Mouse (Mus musculus): ENCODE measurements at regions not wholly inside any gene's neighbourhood (a gene's known extent, or its start where the extent isn't known, plus 50 kb on each side); places are given as distances from the start of the nearest gene placed in this dataset.

DNA sequence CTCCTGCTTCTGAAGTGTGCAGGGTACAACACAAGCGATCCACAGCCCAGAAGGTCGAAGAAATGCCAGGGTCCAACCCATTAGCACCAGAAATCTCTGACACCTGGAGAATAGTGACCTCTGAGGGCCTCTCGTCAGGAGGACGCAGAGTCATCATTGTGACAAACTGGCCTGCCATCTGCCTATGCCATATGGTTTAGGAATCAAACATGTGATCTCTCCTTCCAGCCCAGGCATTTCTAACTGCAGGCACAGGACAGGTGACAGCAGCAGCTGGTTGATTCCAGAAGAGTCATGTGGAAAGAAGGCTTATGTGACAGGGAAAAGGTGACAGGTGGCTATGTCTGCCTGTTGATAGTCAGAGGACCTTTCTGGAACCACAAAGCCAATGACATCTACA, 476.0 kb upstream of the Vstm2b start:
- DNase-seq: no peak

DNA sequence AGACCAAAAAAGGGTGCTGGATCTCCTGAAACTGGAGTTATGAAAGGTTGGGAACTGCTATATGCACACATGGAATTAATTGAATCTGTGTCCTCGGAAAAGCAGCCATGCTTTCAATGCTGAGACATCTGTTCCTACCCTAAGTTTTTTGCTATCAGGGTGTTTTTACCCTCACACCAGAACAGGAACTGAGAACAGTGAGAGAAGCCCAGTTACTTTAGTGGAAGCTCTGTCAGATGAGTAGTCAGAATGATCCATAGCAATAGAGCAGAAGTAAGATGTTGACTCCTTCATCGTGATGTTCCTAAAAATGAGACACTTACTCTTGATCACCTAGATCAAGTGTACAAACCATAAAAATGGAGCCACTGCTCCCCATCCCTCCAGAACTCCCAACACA, 468.7 kb upstream of the Vstm2b start:
- no peak for DNase-seq

DNA sequence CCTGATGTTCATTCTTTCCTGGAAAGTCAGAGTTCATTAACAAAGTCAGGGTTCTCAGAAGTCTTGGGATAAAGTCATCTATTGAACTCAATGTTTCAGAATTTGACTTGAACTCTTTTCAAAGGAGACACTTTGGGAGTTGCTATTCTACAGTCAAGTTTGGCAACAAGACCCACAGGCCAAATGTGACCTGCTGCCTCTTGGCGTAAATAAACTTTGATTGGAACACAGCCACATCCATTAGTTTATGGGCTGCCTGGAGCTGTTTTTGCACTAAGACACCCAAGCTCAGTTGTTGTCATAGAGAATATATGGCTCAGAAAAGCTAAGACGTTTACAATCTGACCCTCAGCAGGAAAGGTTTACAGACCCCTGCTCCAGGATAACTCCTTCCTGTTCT, 464.2 kb upstream of the Vstm2b start:
- DNase-seq: peak; percentile 22

DNA sequence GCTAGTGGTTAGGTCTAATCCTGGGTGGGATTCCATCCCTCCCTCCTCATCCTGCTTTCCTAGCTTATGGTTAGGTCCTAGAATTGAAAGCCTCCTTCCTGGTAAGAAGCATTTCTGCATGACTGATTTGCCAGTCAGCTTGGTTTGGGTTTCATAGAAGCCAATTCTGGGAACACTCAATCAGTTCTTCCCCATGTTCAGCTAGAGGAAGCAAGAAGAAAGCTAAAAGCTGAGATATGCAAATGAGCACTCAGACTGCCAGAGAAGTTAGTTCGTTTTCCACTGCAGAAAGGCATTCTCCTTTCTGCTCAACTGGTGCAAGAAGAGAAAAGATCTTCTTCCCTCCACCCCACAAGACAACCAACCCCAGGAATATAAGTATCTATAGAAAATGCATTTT, 457.0 kb upstream of the Vstm2b start:
- no peak for DNase-seq

DNA sequence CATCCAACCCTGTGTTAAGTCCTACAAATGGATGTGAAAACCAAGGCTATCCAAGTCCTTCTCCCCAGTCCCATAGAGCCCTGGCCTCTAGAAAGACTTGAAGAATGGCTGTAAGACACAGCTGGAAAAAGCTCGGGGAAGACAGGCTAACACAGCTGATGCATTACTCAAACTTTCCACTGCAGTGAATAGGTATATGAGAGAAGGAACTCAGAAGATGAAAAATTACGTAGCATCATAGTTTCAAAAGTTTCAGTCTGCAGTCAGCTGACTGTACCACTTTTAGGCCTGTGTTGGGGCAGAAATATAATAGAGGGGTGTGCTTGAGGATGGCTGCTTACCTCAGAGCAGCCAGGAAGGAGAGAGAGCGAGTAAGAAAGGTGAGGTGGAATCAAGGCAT, 456.3 kb upstream of the Vstm2b start:
- DNase-seq: no peak

DNA sequence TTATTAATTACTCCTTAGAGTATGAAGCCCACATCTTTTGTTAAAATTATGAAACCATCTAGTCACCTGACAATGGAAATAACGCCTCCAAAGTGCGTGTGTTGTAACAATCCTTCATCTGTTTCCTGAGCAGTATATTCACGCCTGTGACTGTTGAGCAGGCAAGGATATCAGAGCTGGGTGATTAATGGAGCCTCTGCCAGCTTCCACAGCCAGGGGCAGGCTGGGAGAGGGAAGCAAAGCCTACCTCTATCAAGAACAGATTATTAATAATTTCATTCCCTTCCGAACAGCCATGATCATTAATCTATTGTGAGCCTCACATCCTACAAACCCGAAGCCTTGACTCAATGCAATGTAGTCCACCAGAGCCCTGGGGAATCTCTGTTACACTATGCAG, 431.7 kb upstream of the Vstm2b start:
- no peak for DNase-seq

DNA sequence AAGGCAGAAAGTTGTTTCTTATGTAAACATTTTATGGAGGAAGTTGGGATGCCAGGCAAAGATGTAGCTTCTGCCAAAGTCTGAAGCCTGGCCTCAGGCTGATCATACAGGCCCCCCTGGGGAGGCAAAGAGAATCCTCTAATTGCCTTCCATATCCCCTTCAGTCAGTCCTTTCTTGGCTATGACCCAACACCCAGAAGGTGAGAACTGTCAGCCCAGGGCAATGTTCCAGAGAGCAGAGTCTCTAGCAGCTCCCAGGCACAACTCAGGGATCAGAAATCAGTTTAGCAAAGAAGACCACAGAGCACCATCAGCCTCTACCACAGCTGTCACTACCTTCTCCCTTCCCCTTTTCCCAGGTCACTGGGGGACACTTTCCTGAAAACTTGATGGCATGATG, 410.9 kb upstream of the Vstm2b start:
- no peak for DNase-seq

DNA sequence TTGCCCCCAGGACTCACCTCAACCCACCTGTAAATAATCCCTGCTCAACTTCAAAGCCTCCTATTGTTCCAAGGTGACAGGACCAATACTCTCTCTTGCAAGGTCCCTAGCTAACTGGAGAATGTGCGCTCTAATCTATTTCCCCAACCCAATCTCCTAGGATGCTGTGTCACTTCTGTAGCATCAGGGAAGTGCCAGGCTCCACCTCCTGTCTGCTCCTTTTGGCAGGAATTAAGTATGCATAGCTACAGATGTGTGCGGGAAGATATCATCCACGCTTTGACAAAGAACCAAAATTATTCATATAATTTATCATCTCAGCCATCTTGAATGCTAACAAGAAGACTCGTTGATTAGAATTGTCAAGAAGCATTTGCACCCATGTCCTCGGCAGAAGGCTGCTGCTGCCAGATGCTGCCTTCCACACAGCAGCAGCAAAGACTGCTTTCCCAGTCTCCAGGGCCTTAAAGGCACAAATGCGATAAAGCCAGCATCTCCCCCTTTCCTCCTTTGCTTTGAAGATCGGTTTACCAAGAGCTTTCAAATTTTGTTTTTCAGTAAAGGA, 375.3 kb upstream of the Vstm2b start:
- no peak for DNase-seq

DNA sequence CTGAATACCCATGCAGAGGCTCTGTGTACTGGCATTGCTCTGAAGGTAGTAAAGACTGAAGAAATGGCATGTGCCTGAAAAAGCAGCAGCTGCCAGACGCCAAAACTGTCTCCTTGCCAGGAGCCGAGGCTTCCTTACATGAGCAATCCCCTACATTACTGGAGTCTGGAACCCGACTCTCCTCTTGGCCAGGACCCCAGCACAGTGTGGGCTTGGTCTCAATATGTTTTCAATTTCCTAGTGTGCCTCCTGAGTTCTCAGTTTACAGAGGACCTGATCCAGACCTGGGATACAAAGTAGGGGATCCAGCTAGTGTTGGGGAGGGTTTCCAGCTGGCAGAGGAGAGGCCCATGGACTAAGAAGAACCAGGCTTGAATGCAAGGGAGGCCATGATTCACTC, 361.5 kb upstream of the Vstm2b start:
- peak; percentile 34 for DNase-seq

DNA sequence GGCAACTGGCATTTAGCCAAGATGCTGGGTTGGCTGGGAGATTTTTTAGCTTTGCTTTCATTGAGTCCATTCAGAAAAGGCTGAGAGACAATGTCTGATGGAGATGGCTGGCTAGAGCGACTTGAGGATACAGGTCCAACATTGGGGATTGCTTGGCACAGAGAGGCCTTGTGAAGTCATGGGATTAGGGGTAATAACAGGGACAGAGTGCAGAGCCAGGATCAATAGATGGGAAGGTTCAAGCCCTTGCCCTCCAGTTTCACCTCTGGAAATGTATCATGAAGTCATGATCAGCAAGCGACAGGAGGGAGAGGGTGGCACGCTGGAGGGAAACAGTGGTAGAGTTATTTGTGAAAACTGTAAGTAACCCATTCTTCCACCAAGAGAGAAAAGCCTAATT, 360.5 kb upstream of the Vstm2b start:
- DNase-seq: no peak

DNA sequence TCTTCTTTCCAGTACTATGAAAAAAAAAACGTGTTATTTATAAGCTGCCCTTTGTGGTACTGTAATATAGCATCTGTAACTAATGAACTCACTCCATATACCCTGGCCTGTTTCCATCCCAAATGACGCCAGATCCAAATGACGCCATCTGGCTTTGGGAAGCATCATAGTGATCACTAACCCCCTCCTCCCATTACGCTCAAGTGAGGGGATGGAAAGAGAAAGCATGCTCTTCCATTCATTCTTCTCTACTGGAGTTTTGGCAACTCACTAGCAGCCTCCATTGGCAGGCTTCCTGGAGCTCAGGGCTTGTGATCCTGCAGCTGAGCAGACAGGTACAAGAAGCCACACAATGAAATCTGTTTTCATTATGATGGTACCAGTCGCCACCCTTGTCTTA, 358.3 kb upstream of the Vstm2b start:
- DNase-seq: no peak

DNA sequence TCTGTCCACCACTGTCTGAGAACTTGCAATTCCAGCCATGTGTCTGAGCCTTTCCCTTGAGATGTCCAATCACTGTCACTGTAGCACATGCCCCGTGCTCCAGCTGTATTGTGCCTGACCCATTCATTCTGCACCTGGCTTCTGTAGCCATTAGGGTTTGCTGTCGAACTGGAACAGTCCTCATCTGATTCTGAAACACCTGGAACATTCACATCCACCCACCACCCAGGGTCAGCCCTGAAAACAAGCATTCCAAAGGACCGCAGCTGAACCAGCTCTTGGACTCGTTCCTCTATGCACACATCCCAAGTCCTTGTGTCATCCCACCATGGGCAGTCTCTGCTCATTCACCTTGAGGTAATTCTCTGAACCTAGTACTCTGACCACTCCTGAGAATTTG, 356.8 kb upstream of the Vstm2b start:
- no peak for DNase-seq

DNA sequence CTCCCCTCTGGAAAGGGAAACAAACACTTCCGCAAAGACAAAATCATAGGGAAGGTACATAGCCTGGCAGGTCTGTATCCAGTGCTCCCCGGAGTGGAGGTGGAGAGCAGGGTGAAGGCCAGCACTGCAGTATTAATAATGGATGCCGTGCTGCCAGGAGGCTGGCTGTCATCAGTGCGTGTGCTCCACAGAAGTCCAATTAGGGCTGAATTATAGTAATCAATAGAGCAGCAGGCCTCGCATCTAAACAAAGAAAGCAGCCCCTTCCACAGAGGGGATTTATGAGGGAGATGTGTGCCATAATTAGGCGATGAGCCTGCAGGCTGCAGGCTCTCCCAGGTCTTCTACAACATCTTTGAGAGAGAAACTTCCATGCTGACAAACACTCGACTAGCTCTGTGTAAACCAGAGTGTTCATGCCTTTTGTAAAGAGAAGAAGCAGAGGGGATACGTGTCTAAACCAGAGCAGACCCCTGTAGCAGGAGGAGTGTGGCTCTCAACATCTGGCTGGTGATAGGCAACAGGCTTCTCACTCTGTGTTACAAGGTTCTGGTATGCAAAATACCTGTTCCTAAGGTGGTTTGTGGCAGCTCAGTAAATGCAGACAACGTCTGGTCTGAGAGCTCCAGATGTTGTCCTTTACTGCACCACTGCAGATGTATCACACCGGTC, 334.5 kb upstream of the Vstm2b start:
- no peak for DNase-seq

DNA sequence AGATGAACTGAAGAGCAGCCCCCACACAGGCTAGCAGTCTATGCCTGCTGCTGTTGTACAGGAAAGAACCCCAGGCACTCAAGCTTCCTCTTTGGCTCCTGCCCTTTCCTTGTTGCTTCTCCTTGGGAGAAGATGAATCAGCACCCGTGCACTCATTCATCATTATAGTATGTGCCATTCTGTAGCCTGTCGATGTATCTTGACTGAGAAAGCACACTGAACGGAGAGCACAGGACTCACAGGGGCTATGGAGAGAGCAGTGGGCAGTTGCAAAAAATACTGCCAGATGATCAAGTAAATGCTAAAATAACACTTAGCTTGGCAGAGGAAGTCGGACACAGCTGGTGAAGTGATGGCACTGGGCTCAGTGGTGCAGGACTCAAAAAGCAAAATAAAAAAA, 322.2 kb upstream of the Vstm2b start:
- DNase-seq: no peak

DNA sequence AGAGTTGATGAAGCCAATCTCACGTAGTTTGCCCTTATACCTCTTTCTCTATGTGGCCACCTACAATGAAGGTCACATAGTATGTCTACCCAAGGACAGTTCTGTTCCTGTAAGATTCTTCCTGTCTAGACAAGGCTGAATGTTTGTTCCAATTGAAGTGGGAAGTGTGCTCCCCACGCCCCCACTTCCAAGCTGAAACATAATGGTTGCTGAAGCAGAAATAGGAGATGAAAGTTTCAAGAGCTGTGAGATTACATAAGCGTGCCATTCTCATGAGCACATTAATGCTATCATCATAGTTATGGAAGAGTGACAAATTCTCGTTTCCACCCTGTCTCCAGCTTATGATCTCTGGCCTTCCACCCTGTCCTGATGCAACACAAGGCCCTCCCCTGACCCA, 320.8 kb upstream of the Vstm2b start:
- DNase-seq: no peak

DNA sequence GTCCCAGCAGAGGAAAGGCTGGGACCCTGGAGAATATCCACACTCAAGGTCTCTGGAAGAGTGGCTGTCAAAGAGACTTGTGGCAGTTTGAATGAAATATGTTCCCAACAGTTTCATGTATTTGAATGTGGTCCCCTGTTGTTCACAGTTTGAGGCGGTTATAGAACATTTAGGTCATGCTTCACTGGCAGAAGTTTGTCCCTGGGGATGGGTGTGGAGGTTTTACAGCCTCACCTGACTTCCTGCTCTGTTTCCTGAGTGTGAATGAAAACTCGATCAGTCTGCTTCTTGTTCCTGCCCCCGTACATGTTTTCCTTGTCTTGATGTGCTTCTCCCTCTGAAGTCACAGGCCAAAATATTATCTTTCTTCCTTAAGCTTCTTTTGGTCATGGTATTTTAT, 277.4 kb upstream of the Vstm2b start:
- no peak for DNase-seq

DNA sequence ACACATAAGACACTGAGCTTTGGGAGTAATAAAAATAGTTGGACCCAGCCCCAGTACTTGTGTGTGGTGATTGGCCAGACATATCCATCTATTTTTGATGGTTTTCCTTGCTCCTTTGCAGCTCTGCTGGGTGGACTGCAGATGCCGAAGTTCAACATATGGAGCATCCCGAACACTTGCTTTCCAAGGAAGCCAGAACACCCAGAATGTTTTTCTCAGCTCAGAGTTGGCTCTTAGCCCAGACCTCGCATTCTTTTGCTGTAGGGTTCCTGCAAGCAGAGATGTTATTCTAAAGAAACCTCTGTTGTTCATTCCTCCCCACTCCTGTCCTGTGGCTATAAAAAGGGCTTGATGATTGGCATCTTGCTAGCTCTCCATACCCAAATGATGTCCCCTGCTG, 275.3 kb upstream of the Vstm2b start:
- DNase-seq: no peak

DNA sequence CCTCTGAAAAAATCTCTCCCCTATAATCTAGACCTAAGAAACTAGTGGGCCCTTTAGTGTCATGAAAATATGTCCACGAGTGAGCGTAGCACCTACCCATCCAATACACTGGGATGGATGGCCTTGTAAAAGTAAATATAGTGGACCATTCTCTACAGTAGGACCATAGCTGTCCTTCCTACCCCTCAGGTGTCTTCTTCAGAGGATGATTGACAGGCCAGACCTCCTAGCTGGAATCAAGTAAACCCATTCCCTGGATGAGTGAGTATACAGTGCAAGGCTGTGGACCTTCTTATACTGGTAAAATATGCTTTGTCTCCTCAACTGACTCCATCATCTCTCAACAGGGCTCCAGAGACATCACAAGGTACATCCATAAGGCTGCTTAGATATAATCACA, 274.8 kb upstream of the Vstm2b start:
- no peak for DNase-seq

DNA sequence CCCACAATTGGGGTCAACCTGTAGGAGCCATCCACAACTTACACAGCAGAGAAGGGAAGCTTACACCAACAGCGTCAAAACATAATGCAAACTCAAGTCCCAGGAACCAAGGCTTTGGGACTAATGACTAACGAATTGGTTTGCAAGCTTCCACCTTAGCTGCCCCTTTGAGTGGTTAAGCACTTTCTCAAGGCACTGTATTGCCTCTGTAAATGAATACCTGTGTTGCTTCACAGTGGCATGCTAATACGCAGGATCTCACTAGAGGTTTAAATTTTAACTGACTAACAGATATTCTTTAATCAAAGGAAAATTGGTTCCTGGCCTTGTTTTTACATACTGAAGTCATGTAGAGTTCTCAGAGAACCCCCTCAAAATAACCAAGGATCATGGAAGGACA, 261.8 kb upstream of the Vstm2b start:
- DNase-seq: no peak

DNA sequence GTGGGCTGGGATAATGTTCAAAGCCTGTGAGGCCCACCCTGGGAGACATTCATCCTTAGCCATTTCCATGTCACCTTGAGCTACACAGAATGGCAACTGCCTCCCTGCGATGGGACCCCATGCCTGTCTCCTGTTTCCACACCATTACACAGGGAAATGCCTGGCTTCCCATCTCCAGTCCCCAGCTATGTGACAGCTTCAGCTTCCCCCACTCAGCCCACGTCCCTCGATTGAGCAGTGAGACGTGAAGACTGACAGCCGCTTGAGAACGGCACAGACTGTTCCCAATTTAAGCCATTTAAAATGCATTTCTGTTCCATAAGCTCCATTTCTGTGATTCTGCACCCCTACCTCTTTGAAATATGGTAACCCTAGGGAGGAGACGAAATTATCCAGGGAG, 243.1 kb upstream of the Vstm2b start:
- no peak for DNase-seq

DNA sequence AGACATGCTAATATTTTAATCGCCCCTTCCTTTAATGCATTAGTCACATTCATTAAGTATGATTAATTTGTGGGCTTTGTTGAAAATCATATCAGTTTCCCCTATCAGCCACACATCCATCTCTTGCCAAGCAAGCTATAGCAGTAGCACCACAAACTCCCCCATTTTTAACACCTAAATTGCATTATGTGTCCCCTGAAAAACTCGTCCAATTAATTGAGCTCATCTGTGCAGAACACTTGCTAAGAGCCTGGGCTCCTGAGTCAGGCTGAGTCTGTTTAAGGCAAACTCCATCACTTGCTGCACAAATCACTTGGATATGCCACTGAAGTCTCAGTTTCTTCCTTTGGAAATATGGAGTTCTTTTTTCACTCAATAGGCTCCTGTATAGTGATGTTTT, 242.7 kb upstream of the Vstm2b start:
- DNase-seq: no peak

DNA sequence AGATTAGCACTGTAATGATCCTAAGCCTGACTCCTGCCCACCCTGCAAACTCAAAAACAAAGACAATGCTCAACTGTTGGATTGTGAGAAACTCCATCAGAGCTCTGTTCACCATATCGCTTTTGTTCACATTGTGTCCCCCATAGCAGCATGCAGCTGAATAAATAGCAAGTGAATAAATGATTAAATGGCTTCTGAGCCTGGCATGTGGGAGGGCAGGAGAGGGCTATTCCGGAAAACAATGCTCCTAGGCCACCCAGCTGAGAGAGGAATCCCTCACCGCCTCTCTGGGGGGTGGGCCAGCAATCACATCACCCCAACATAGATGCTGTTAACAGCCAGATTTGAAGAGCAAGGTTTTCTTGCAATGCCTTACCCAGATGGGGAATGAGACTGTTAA, 238.5 kb upstream of the Vstm2b start:
- no peak for DNase-seq

DNA sequence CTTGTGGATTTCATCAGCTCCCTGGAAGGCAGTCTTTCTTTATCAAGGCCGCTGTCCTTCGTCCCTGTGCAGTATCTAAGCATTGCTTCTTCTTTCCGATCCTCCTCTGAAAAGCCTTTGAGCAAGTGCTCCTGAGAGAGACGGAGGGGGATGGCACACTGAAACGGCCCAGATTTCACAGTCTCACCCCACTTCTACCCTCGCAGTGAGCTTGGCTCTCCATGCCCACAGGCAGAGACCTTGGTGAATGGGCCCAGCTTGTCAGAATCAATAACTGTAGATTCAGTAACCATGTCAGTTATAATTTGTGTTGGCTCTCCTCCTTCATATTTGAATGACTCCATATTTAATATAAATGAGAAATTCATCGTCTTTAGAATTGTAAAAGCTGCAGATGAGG, 234.3 kb upstream of the Vstm2b start:
- DNase-seq: no peak

DNA sequence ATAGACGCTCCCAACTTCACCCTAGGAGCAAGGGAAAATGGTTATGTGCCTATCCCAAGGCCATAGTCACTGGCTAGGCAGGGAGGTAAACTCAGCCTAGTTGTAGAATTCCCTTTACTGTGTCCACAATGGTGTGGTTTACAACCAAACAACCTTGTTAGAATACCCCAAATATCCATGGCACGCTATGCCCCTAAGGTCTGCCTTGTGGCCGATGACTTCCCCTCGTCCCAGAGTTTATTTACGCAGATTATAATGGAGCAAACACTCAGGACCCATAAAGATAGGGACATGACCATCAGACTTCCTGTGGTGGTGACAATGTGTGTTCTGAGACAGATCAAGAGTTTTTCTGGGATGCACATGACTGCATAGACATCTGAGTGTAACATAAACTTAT, 231.5 kb upstream of the Vstm2b start:
- no peak for DNase-seq

DNA sequence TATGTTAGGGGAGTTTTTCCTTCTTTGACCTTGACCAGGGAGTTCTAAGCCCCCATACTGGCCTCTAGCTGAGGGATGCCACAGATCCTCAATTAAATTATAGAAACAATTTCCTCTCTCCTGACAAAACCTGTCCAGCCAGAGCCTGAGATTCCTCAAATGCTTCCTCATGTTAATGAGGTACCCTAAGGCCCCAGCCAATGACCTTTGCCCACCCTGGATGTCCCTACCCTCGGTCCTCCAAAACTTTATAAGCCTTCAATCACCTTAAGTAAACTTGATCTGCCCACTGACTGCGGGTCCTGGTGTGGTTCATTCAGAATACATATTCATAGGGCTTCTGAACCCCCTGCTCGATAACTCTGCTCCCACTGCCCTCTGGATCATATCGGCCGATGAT, 227.7 kb upstream of the Vstm2b start:
- no peak for DNase-seq

Data from gastrocnemius, postnatal 25 days (tissue).